Mouse (Mus musculus): ENCODE data around the gene Gm6882. TPM values are rescaled to one million over a fixed set of nuclear protein-coding genes. Genes with fewer than 3 reads are reported as not detected.

Gene Gm6882
- not detected in 2 replicates for polyA plus RNA-seq (2012; ENCODE audit: low replicate concordance)

DNA sequence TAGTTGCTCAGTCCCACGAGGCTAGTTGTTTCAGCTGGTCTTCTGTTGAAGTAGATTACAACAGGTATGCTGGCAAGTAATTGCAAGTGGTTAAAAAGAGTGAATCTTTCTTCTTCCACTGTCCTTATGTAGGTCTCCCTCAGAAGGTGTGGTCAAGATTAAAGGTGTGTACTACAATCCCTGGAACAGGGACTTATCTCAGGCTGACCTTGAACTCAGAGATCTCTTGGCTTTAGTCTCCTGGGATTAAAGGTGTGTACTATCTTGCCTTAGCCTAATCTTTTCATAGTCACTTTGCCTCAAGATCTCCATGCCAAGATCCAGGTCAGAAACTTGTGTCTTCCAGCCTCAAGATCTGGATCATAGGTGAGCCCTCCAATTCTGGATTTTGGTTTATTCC lies at the start of gene Gm6882:
Gene Gm6882, minus strand, starts transcription at position 101 of the 400 bp plus-strand sequence.

Other genes with a start within 250 kb of the Gm6882 start
- not detected in 2 replicates for gene Gm5157, start 242.3 kb downstream of the Gm6882 start, polyA plus RNA-seq (2012; ENCODE audit: low replicate concordance)
- gene Vmn1r124, start 172.1 kb downstream of the Gm6882 start, polyA plus RNA-seq (2012; ENCODE audit: low replicate concordance): not detected in 2 replicates
- not detected in 2 replicates for gene Vmn1r125, start 160.6 kb downstream of the Gm6882 start, polyA plus RNA-seq (2012; ENCODE audit: low replicate concordance)
- gene Vmn1r126, start 131.3 kb downstream of the Gm6882 start, polyA plus RNA-seq (2012; ENCODE audit: low replicate concordance): not detected in 2 replicates
- gene Vmn1r127, start 112.9 kb downstream of the Gm6882 start, polyA plus RNA-seq (2012; ENCODE audit: low replicate concordance): not detected in 2 replicates
- not detected in 2 replicates for gene Vmn1r128, start 83.4 kb downstream of the Gm6882 start, polyA plus RNA-seq (2012; ENCODE audit: low replicate concordance)
- gene Vmn1r129, start 71.5 kb downstream of the Gm6882 start, polyA plus RNA-seq (2012; ENCODE audit: low replicate concordance): not detected in 2 replicates
- gene Vmn1r130, start 79.0 kb upstream of the Gm6882 start, polyA plus RNA-seq (2012; ENCODE audit: low replicate concordance): not detected in 2 replicates
- gene Vmn1r131, start 113.3 kb upstream of the Gm6882 start, polyA plus RNA-seq (2012; ENCODE audit: low replicate concordance): not detected in 2 replicates
- gene Vmn1r132, start 181.3 kb upstream of the Gm6882 start, polyA plus RNA-seq (2012; ENCODE audit: low replicate concordance): not detected in 2 replicates